Mouse (Mus musculus) fat pad, adult 2 months (tissue): Measurements from ENCODE around the gene Spata7.
"Not testable (repeated sequence)": the region's sequence is repeated elsewhere in the genome, so short reads cannot be mapped to it uniquely, and the experiment has no call there.

Experiments used
- DNase-seq: peaks from one replicate; pipeline ENCODE4 v3.0.0-alpha.2; 2011; ENCODE audit warnings: low read depth, low spot score; ENCODE audit errors: extremely low read depth

Gene Spata7

DNA sequence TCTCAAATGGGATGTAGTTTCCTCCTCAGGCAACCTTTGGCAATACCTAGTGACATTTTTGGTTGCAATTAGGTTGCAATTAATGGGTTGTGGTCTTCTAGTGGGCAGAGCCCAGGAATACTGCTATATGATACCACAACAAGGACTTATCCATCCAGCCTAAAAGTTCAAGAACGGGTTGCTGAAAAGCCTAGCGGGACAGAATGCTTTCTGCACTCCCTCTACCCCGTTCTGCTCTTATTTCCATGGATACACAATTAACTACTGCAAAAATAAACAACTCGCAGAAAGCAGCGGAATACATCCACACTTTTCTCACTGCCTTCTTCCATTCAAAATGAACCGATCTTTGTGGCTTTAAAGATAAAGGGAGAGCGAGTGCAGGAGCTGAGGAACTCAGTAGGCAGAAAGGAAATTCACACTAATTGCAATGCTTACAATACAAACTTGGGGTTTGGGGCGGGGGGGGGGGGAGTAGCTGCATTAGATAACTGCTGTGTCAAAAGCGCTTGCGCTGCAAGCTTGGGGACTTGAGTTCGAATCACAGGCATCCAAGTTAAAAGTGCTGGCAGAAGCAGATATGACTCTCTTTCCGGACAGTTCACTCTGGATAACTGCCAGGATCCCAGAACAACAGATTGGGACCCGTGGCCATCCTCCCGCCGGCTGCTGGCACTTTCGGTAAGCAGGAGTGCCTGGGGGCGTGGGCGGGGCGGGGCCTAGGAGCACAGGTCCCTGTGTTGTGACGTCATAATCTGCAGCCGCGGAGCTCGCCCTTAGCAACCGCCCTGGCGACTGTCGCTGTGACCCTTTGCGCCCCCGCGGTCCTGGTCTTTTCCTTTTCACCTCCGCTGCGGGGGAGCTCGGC lies at the start of gene Spata7:
Spata7 (plus strand) TSS at position 766 of the 868 bp plus-strand sequence.
- DNase-seq, result no peak

DNA sequence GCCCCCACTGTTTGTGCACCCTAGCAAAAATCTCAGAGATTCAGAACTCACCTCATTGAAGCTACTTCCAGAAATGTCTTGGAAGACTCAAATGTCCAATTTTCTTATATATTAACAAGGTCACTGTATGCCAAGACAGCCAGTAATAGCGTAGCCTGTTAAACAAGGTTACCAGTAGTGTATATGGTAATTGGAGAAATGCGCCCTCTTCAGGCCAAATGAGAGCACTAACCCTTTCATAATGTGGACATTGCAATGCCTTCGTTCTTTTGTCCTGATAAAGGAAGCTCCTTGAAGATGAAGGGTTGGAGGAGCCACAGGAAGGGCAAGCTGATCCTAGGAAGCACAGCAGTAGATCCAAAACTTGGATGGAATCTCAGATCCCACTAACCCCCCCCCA lies 42.7 kb upstream of the Spata7 start:
- DNase-seq, result no peak

DNA sequence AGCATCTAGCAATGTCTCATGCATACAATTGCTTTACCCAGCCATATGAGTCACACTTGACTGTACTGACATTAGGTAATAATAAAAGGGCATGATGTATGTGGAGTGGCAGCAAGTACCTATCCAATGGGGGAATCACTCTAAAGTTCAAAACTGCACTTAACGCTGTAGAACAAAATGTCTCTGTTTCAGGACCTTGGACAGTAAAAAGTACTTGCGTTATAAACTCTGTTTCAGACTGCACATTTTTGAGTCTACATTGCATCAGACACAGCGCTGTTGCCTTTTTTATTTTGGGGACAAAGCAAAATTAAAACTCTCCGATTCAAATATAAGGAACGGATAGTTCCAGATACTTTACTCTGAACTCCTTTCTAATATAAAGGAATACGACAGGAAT lies 39.4 kb upstream of the Spata7 start:
- DNase-seq, result no peak

DNA sequence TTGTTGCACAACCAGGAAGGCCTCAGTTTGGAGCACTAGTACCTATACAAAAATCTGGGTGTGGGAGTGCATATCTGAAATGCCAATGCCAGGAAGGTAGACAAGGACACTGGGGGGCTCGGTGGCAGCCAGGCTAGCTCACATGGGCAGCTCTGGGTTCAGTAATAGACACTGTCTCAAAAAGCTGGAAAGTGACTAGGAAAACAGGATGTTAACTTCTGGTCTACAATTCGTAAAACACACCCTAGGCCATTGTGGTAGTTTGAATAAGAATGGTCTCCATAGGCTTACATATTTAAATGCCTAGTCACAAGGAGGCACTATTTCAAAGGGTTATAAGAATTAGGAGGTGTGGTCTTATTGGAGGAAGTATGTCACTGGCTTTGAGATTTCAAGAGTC lies 36.9 kb upstream of the Spata7 start:
- DNase-seq, result no peak

DNA sequence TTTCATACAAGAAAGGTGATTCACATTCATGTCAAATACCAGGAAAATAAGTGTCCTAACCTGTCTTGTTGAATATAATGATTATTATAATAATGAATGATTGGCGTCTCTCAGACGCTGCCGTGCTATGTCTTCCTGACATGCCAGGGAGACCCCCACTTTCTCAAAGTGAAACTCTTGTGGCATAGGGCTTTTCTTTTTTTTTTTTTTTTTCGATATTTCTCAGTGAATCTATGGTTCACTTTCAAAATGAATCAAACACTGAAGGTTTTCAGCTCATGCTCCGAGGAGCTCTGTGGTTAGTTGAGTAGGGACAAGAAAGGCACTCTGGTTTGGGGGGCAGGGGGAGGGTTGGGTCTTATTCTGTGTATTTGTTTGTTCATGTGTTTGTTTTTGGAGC lies 27.1 kb upstream of the Spata7 start:
- DNase-seq, result no peak

DNA sequence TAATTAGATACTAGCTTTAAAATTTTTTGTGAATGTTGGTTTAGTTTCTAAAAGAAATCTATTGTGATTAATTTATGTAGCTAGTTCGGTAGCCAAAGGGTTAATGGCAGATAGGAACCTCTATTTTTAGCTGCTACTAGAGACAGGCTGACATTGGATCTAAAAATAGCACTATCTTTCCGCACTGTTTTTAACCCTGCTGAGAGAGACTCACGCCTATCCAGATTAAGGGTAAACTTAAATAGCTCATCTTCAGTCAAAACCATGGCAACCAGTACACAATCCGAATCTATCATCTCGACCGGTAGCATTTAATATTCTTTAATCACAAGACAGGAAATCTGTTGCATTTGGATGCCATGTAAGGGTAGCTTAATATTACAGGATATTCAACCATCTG lies 25.8 kb upstream of the Spata7 start:
- DNase-seq, result no peak

- DNase-seq, result no peak
Observed at GRCm38 (mm10) chr12:98605264-98605663, 22.7 kb upstream of the Spata7 start.

- no peak for DNase-seq
Observed at GRCm38 (mm10) chr12:98606595-98607290, 21.2 kb upstream of the Spata7 start.

DNA sequence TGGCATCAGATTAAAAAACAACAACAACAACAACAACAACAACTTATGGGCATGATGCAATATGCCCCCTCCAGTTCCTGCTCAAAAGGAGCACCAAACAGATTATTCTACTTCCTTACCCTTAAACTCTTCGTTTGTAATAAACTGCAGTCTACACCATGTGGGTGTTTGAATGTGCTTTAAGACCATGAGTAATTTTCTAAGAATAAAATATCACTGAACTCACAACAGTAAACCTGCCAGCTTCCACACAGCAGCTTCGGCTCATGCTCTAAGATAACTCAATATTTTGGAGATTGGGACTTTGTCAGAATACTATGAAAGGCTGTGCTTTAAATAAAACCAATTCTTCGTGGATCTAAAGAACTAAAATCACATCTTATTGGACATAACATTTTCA lies 17.6 kb upstream of the Spata7 start:
- DNase-seq, result no peak

DNA sequence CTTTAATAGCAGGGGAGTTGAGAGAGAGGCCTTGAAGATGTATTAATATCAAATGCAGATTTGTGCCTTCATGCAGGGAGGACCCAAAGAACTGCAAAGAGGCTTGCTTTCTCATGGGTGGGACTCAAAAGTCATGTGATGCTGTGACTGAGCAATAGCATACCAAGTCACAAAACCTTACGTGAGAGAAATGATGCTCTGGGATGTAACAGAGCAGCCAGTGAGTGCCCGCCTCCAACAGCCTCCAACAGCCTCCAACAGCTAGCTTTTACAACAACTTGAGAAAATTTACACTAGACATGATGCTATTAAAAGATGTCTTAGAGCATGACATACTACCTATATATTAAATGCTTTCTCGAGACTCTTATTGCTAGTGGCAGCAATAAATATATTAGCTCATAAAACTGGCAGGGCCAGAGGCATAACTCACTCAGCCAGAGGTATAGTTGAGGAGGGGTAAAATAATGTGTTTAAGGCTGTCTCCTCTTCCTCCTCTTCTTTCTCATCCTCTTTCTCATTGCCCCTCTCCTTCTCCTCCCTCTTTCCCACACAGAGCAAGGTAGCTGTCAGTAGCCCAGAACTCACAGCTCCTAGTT lies 12.9 kb upstream of the Spata7 start:
- DNase-seq, result no peak

DNA sequence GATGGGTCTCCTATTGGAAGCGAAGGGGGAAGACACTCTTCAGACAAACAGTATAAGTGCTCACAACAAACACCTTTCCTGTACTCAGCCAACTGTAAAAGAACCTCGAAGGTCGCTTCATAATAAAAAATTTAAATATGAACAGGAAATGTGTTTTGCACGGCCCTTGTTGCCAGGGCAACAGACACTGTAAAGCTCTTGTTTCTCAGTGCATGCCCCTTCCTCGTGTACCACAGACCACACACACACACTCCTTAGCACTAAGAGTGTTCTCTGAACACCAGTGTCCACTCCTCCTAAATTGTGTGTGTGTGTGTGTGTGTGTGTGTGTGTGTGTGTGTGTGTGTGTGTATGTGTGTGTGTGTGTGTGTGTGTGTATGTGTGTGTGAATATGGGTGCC lies 12.2 kb upstream of the Spata7 start:
- no peak for DNase-seq

DNA sequence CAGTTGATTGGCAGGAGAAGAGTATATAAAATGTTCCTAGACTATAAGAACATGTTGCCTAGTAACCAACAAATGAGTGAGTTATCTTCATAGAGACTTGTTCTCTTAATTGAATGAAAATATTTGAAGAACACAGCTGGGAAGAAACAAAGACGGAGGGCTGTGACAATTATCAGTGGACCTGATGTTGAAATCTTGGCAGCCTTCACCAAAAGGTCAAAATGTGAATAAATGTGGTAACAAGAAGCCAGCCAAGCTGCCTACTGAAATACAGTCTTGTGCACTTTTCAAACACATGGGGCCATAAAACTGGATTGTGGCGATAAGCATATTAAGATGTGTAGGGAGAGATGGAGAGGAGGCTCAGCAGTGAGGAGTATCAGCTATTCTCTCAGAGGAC lies 8.5 kb upstream of the Spata7 start:
- DNase-seq, result no peak

DNA sequence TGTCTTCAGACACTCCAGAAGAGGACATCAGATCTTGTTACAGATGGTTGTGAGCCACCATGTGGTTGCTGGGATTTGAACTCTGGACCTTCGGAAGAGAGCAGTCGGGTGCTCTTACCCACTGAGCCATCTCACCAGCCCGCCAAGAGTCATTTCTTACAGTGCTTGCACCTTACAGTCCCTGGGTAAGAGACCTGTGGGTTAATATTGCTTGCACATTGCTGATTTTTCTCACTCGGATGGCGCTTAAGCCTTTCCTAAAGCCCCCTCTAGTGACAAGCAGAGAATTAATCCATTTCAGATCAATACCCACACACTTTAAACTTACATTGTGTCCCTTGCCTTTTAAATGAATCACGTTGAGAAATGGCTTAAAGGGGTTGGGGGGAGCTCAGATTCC lies 7.0 kb upstream of the Spata7 start:
- DNase-seq, result not testable (repeated sequence)

DNA sequence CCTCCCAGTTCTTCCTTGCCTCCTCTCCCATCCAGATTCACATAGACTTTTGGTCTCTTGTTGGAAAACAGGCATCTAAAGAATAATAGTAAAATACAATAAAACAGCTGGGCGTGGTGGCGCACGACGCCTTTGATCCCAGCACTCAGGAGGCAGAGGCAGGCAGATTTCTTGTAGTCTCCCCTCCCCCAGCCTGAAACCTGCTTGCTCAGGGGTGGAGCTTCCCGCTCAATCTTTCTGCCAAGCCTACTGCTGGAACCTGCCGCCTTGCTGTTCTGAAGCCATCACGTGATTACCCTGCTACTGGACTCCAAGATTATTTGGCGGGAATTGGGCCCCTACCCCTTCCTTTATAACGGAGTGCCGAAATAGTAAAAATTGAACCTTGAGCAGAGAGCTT lies 4.7 kb upstream of the Spata7 start:
- DNase-seq, result not testable (repeated sequence)

GRCm38 (mm10) chr12:98628260-98628970 lies 458 bp downstream of the Spata7 start:
- DNase-seq, result no peak

DNA sequence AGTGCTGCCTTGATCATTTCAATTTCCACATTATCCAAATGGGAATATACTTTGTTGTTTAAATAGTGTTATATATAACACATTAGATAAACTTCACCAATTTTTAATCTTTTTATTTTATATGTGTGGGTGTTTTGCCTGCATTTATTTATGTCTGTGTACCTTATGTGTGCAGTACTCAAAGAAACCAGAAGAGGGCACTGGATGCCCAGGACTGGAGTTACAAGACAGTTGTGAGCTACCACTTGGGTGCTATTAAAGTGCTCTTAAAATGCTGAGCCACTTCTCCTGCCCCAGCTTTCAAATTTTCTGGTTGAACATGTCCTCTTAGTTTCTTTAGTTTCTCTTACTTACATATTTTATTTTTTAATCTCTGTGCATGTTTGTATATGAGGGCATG lies 16.9 kb downstream of the Spata7 start:
- DNase-seq, result no peak

- DNase-seq, result no peak
Observed at GRCm38 (mm10) chr12:98656873-98657272, 28.9 kb downstream of the Spata7 start.

DNA sequence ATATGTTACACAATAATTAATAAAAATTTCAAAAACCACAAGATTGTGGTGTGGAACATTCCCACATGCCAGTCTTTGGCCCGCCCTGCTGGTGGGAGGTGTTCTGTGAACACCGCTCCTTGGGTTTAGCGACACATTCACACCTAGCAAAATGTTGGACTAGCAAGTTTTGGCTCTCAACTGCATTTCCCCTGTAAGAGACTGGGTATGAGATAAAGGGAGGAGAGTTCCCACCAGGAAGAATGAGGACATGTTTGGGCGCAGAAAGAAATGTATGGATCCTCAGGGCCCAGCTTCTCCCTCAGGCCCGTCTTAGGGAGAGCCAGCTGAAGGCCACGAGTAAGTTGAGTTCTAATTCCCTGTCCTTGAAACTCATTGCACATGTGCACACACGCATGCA lies 34.7 kb downstream of the Spata7 start:
- no peak for DNase-seq

DNA sequence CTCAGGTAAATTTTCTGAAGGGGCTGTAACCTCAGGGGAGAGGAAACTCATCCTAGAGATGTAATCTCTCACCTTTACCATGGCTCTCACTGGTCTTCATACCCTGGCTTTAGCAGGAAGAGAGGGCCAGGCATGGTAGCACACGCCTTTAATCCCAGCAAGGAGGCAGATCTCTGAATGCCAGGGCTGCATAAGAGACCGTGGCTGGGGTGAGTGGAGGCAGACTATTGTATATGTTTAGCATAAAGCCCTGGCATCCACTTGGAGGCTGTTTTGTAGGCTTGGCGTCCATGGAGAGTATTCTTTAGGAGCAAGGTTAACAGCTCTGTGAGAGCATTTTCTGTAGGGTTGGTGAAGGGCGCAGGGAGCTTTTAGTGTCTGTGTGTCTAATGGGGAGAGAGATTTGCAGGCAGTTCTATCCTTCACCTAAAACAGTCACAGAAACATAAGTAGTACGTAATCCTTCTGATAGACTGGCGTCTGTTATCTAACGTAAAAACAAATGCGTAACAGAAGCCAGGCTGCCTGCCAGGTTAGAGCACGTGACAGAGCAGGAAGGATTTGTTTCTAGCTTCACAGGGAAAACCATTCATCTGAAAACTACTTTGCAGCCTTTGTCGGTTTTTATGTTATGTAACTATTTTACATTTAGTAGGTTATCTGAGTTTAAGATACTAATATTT lies 40.3 kb downstream of the Spata7 start:
- no peak for DNase-seq

GRCm38 (mm10) chr12:98669086-98669485 lies 41.1 kb downstream of the Spata7 start:
- no peak for DNase-seq

- DNase-seq, result peak; percentile 62
Observed at GRCm38 (mm10) chr12:98669864-98670263, 41.9 kb downstream of the Spata7 start.
